Comparison of ENCODE assay signal across 8 mouse cellular contexts in the genomic region with DNA sequence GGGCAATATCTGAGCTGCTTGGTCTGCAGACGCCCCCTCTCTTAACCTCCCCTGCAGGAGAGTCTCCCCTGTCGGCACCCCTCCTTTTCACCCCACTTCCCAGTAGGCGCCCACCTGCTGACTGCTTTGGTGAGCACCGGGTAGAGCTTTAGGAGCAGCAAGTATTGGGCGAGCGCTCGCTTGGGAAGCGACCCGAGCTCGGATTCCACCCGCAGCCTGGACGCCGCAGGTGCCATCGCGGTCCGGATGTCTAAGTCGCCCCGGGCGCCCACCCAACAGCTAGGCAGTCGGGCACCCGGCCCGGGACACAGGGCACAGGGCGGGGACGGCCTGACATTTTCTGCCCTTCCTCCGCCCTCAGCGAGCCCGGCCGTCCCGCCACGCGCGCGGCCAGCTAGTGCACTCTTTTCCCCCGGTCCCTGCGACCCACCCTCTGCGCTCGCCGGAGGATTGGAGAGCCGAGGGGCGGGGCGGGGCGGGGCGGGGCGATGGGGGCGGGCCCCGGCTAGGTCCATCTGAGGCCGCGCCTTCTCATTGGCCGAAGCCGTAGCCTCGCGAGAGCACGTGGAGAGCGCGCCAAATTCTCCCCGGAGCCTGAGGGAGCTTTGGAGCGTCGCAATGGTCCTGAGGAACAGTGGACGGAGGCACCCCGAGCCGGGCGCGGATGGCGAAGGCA. TPM values are rescaled to one million over a fixed set of nuclear protein-coding genes. Genes with fewer than 3 reads are reported as not detected.
DNase-seq lines count a peak whose midpoint lies in the region; ATAC-seq lines count a peak whose summit lies in the region.

TSS of gene Pxmp2 (minus strand) at position 417 of the 676 bp plus-strand sequence.
TSS of gene Pole (plus strand) at position 537 of the 676 bp plus-strand sequence.

- H3K9me3 ChIP-seq in hindbrain, embryonic 13.5 days: no peaks in the 10 kb centered on the region

- peak; percentile 96 for DNase-seq in R1 (ENCODE audit: low read depth, low spot score)
- DNase-seq in cerebellum, postnatal 14 days: peak; percentile 92 to 94
- peak; percentile 66 to 79 for DNase-seq in frontal cortex, postnatal 14 days (ENCODE audit: low spot score in 2 of 2)
- DNase-seq in layer of hippocampus, postnatal 14 days (ENCODE audit: low spot score in 2 of 2): peak; percentile 78 to 89
- peak; percentile 92 for DNase-seq in lung, postnatal 14 days
- peak; percentile 89 for DNase-seq in ovary, postnatal 36 days (ENCODE audit: low spot score)
- DNase-seq in thymus, postnatal 14 days: peak; percentile 86

- H3K4me1 ChIP-seq in hindbrain, embryonic 13.5 days (replicated peaks): peaks cover 14% of the 10 kb centered on the region; the same call in 1 of the 2 replicates

- WGBS in hindbrain, embryonic 13.5 days: under 1% methylated on average over 58 of the region's 64 CpGs

- H3K36me3 ChIP-seq in hindbrain, embryonic 13.5 days: peaks cover 2% of the 10 kb centered on the region; the same call in 1 of the 2 replicates

- peak; percentile 98 for ATAC-seq in hindbrain, embryonic 13.5 days (ENCODE audit: low FRiP score)

- H3K27me3 ChIP-seq in hindbrain, embryonic 13.5 days: peaks cover 23% of the 10 kb centered on the region

- peak within 1 kb of the TSS; percentile 91 for H3K4me2 ChIP-seq in hindbrain, embryonic 13.5 days

- peak within 1 kb of the TSS; percentile 82 for H3K9ac ChIP-seq in hindbrain, embryonic 13.5 days

- H3K27ac ChIP-seq in hindbrain, embryonic 13.5 days: no peak within 1 kb of the TSS

- H3K4me3 ChIP-seq in hindbrain, embryonic 13.5 days: peak within 1 kb of the TSS; percentile 74

RNA-seq across cellular contexts. Expression of gene Pxmp2, which starts in this region (rescaled TPM):
- 9.8 and 10.5 TPM in 2 replicates for polyA plus RNA-seq in hindbrain, embryonic 13.5 days (2015; fragmentation: Nextera tagmentation; extraction: Ambion mirVana)
- 10 to 100 TPM; 11.2 to 12.0 TPM for total RNA-seq in layer of hippocampus, postnatal 14 days (2021)

RNA-seq across cellular contexts. Expression of gene Pole, which starts in this region (rescaled TPM):
- polyA plus RNA-seq in hindbrain, embryonic 13.5 days (2015; fragmentation: Nextera tagmentation; extraction: Ambion mirVana): 8.2 and 9.1 TPM in 2 replicates
- 1 to 10 TPM; 3.4 to 3.9 TPM for total RNA-seq in layer of hippocampus, postnatal 14 days (2021)
